Comparison of ENCODE assay signal across 19 mouse cellular contexts in the genomic region with DNA sequence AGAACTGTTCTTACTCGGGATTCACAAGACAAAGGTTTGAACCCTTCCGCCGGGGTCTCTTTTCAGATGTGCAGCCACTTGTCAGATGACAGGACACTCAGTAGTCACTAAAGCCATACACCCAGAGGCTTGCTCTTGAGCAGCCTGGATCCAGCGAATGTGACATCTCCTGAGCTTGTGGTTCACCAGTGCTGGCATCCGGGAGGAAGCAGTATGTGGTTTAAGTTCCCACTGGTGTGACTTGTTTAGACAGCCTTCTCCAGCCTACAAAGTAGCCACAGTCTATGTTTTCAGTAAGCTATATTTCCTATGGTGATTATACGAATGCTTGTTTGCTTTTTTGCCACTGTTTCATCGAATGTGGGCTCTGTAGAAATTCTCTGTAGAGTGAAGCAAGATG.
"Had no signal": no experiment of that assay in that cellular context is flagged by ENCODE, and none has a peak within 500 bp of the region (broad histone marks: within the 10 kb centered on the region; RNA-seq: fewer than 3 reads in every experiment).

No protein-coding gene starts in this region.

- H3K4me2 ChIP-seq: liver, embryonic 13.5 days; liver, embryonic 15.5 days; lung, embryonic 14.5 days; midbrain, embryonic 12.5 days; neural tube, embryonic 13.5 days; neural tube, embryonic 15.5 days had no signal

- H3K36me3 ChIP-seq: liver, embryonic 13.5 days; liver, embryonic 15.5 days; midbrain, embryonic 12.5 days; neural tube, embryonic 13.5 days; neural tube, embryonic 15.5 days had no signal

- DNase-seq: liver, embryonic 13.5 days; lung, adult 18-20 months; lung, embryonic 14.5 days; lung, postnatal 10 days; lung, postnatal 4 days; midbrain, embryonic 14.5 days; retina, postnatal 1 day; right cerebral cortex, adult 18-20 months; right cerebral cortex, postnatal 25 days; right cerebral cortex, postnatal 4 days; spleen, adult 18-20 months; thymus, adult 18-20 months; thymus, postnatal 14 days; thymus, postnatal 36 days had no signal

- ATAC-seq: midbrain, embryonic 16.5 days had no signal

- H3K9me3 ChIP-seq: liver, embryonic 13.5 days; liver, embryonic 15.5 days; midbrain, embryonic 12.5 days; neural tube, embryonic 13.5 days; neural tube, embryonic 15.5 days had no signal

- H3K27ac ChIP-seq: liver, embryonic 13.5 days; liver, embryonic 15.5 days; midbrain, embryonic 12.5 days; neural tube, embryonic 13.5 days; neural tube, embryonic 15.5 days had no signal

- H3K4me3 ChIP-seq: liver, embryonic 13.5 days; liver, embryonic 15.5 days; midbrain, embryonic 12.5 days; neural tube, embryonic 13.5 days; neural tube, embryonic 15.5 days had no signal

- H3K9ac ChIP-seq: liver, embryonic 13.5 days; liver, embryonic 15.5 days; lung, embryonic 14.5 days; midbrain, embryonic 12.5 days; neural tube, embryonic 13.5 days; neural tube, embryonic 15.5 days had no signal
